ENCODE assay signal across 8 mouse cellular contexts in genomic region chr4:123666517-123666916, GRCm38 (mm10). TPM values are rescaled to one million over a fixed set of nuclear protein-coding genes. Genes with fewer than 3 reads are reported as not detected.
DNase-seq lines count a peak whose midpoint lies in the region; ATAC-seq lines count a peak whose summit lies in the region.
"Had no signal": no experiment of that assay in that cellular context is flagged by ENCODE, and none has a peak within 500 bp of the region (broad histone marks: within the 10 kb centered on the region; RNA-seq: fewer than 3 reads in every experiment).

No protein-coding gene starts in this region.

- no peak overlapping the region for H3K27ac ChIP-seq in embryonic facial prominence, embryonic 11.5 days (replicated peaks; ENCODE audit: low read depth, low read length)
- peak overlapping the region; percentile 99 for H3K27ac ChIP-seq in liver, embryonic 13.5 days

- no peaks in the 10 kb centered on the region for H3K9me3 ChIP-seq in megakaryocyte, embryonic 14.5 days
- no peaks in the 10 kb centered on the region for H3K9me3 ChIP-seq in embryonic facial prominence, embryonic 11.5 days (replicated peaks; ENCODE audit: control insufficient read depth, low read length)
- no peaks in the 10 kb centered on the region for H3K9me3 ChIP-seq in liver, embryonic 13.5 days (replicated peaks)
- H3K9me3 ChIP-seq: limb, embryonic 13.5 days had no signal

- H3K9ac ChIP-seq in embryonic facial prominence, embryonic 11.5 days (replicated peaks; ENCODE audit: low read length), result no peak overlapping the region
- no peak overlapping the region for H3K9ac ChIP-seq in liver, embryonic 13.5 days

- peaks cover 66% of the 10 kb centered on the region for H3K27me3 ChIP-seq in megakaryocyte, embryonic 14.5 days (replicated peaks)
- no peaks in the 10 kb centered on the region for H3K27me3 ChIP-seq in embryonic facial prominence, embryonic 11.5 days (ENCODE audit: control insufficient read depth, insufficient read depth, low read length)
- peaks cover 6% of the 10 kb centered on the region; the same call in 1 of the 2 replicates for H3K27me3 ChIP-seq in liver, embryonic 13.5 days
- H3K27me3 ChIP-seq: limb, embryonic 13.5 days had no signal

- no peaks in the 10 kb centered on the region for H3K36me3 ChIP-seq in megakaryocyte, embryonic 14.5 days (replicated peaks; ENCODE audit: low read length)
- H3K36me3 ChIP-seq in embryonic facial prominence, embryonic 11.5 days (replicated peaks; ENCODE audit: control insufficient read depth, insufficient read depth, low read depth, low read length), result no peaks in the 10 kb centered on the region
- H3K36me3 ChIP-seq in liver, embryonic 13.5 days, result no peaks in the 10 kb centered on the region
- H3K36me3 ChIP-seq: limb, embryonic 13.5 days had no signal

- ATAC-seq in megakaryocyte, adult 5-6 weeks (ENCODE audit: poor library complexity, severe bottlenecking), result no peak
- ATAC-seq in embryonic facial prominence, embryonic 11.5 days (replicated peaks; ENCODE audit: insufficient number of reproducible peaks, low FRiP score, low TSS enrichment, low read depth), result no peak
- ATAC-seq in liver, embryonic 13.5 days (ENCODE audit: low read depth), result no peak
- no peak for ATAC-seq in monocyte, adult 5-6 weeks (replicated peaks; ENCODE audit: insufficient number of reproducible peaks, low FRiP score, low TSS enrichment, poor library complexity, severe bottlenecking)

- WGBS in embryonic facial prominence, embryonic 11.5 days, result 78% methylated on average over 1 of the region's 1 CpGs
- 43% methylated on average over 1 of the region's 1 CpGs for WGBS in liver, embryonic 13.5 days (ENCODE audit: insufficient replicate concordance)

- DNase-seq in embryonic facial prominence, embryonic 11.5 days (ENCODE audit: low spot score), result peak; percentile 27
- peak; percentile 45 for DNase-seq in liver, embryonic 13.5 days
- DNase-seq in spleen, postnatal 4 days (ENCODE audit: low spot score in 2 of 2), result no peak
- DNase-seq in urinary bladder, postnatal 4 days (ENCODE audit: low spot score in 2 of 2), result no peak

- H3K4me2 ChIP-seq in embryonic facial prominence, embryonic 11.5 days (ENCODE audit: low read depth, low read length), result no peak overlapping the region
- H3K4me2 ChIP-seq in liver, embryonic 13.5 days, result peak overlapping the region; percentile 4; the same call in 1 of the 2 replicates

- H3K4me1 ChIP-seq in megakaryocyte, embryonic 14.5 days, result peaks cover 42% of the 10 kb centered on the region
- H3K4me1 ChIP-seq in embryonic facial prominence, embryonic 11.5 days (ENCODE audit: control insufficient read depth, insufficient read depth, low read length), result peaks cover 5% of the 10 kb centered on the region
- peaks cover 49% of the 10 kb centered on the region for H3K4me1 ChIP-seq in liver, embryonic 13.5 days (replicated peaks)

- peak overlapping the region; percentile 42 for H3K4me3 ChIP-seq in megakaryocyte, embryonic 14.5 days (replicated peaks)
- H3K4me3 ChIP-seq in embryonic facial prominence, embryonic 11.5 days (ENCODE audit: low read depth, low read length), result no peak overlapping the region
- H3K4me3 ChIP-seq in liver, embryonic 13.5 days (replicated peaks), result no peak overlapping the region

RNA-seq across cellular contexts. Expression of gene Macf1, which starts 17.6 kb away (rescaled TPM):
- polyA plus RNA-seq in megakaryocyte, embryonic 14.5 days (2012; ENCODE audit: insufficient read depth, low replicate concordance), result 23.7 and 41.2 TPM in 2 replicates
- total RNA-seq in megakaryocyte, adult 5-6 weeks (2015), result 130 and 137 TPM in 2 replicates
- 192 and 219 TPM in 2 replicates for total RNA-seq in megakaryocyte, adult 5-6 weeks (2017)
- polyA plus RNA-seq in embryonic facial prominence, embryonic 11.5 days (2014; fragmentation: Nextera tagmentation; extraction: Ambion mirVana), result 63.9 and 70.2 TPM in 2 replicates
- polyA plus RNA-seq in liver, embryonic 13.5 days (2015; fragmentation: Nextera tagmentation; extraction: Ambion mirVana), result 9.5 and 9.8 TPM in 2 replicates
- 368 to 783 TPM (median 392 TPM) in 3 replicates for total RNA-seq in monocyte, adult 5-6 weeks (2017)

RNA-seq across cellular contexts. Expression of gene Ndufs5, which starts 51.5 kb away (rescaled TPM):
- polyA plus RNA-seq in megakaryocyte, embryonic 14.5 days (2012; ENCODE audit: insufficient read depth, low replicate concordance), result 4.2 and 79.5 TPM in 2 replicates
- 109 and 130 TPM in 2 replicates for total RNA-seq in megakaryocyte, adult 5-6 weeks (2015)
- total RNA-seq in megakaryocyte, adult 5-6 weeks (2017), result 110 and 139 TPM in 2 replicates
- polyA plus RNA-seq in embryonic facial prominence, embryonic 11.5 days (2014; fragmentation: Nextera tagmentation; extraction: Ambion mirVana), result 308 and 321 TPM in 2 replicates
- polyA plus RNA-seq in liver, embryonic 13.5 days (2015; fragmentation: Nextera tagmentation; extraction: Ambion mirVana), result 192 and 201 TPM in 2 replicates
- 58.3 to 116 TPM (median 73.9 TPM) in 3 replicates for total RNA-seq in monocyte, adult 5-6 weeks (2017)

Comparison
In these comparisons a context has a peak if more than half of its experiments do, and no peak if none do; other contexts are left out.
1. DNase-seq: peak in embryonic facial prominence, embryonic 11.5 days (single experiment) and liver, embryonic 13.5 days (single experiment); none in spleen, postnatal 4 days (0 of 2) and urinary bladder, postnatal 4 days (0 of 2).